Comparison of ENCODE assay signal across 18 mouse cellular contexts in the genomic region with DNA sequence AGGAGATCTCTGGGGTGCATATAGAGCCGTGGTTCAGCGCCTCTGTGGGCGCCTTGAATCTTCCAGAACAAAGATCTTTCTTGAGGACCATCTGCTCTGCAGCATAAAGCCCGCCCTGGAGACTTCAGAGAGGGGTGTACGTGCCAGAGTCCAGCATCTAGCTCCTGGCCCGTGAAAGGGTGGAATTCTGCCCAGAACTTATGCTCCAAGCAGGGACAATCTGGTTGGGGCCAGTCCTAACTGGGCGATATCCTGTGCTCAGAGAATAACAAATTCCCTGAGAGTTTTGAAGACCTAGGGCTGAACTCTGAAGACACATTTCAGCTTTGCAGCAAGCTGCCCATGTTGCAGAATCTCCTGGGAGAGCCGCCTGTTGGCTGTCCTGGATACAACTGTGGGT. TPM values are rescaled to one million over a fixed set of nuclear protein-coding genes. Genes with fewer than 3 reads are reported as not detected.
DNase-seq lines count a peak whose midpoint lies in the region; ATAC-seq and TF ChIP-seq lines count a peak whose summit lies in the region.
"Had no signal": no experiment of that assay in that cellular context is flagged by ENCODE, and none has a peak within 500 bp of the region (broad histone marks: within the 10 kb centered on the region; RNA-seq: fewer than 3 reads in every experiment).

No protein-coding gene starts in this region.

- H3K9me3 ChIP-seq in forebrain, embryonic 10.5 days, result peaks cover 7% of the 10 kb centered on the region; the same call in 1 of the 2 replicates
- no peaks in the 10 kb centered on the region; the same call in 1 of the 2 replicates for H3K9me3 ChIP-seq in forebrain, embryonic 11.5 days (ENCODE audit: control insufficient read depth, low read length)
- no peaks in the 10 kb centered on the region for H3K9me3 ChIP-seq in hindbrain, postnatal 0 days (ENCODE audit: low read length)
- H3K9me3 ChIP-seq in hindbrain, embryonic 16.5 days (ENCODE audit: control insufficient read depth, low read length), result no peaks in the 10 kb centered on the region
- H3K9me3 ChIP-seq: forebrain, embryonic 12.5 days; midbrain, embryonic 13.5 days had no signal

- no peak overlapping the region for H3K27ac ChIP-seq in forebrain, embryonic 10.5 days
- H3K27ac ChIP-seq in forebrain, embryonic 11.5 days (ENCODE audit: low read depth, low read length), result no peak overlapping the region
- no peak overlapping the region for H3K27ac ChIP-seq in hindbrain, postnatal 0 days
- H3K27ac ChIP-seq in hindbrain, embryonic 16.5 days (ENCODE audit: low read depth, low read length), result no peak overlapping the region
- H3K27ac ChIP-seq: forebrain, embryonic 12.5 days; hindbrain, embryonic 14.5 days; limb, embryonic 12.5 days; midbrain, embryonic 13.5 days had no signal

- DNase-seq in forebrain, embryonic 10.5 days (ENCODE audit: extremely low spot score, low spot score), result peak; percentile 3
- no peak for DNase-seq in forebrain, embryonic 11.5 days (ENCODE audit: low spot score)
- DNase-seq in hindbrain, postnatal 0 days (ENCODE audit: low spot score), result peak; percentile 48
- peak; percentile 37 to 66 for DNase-seq in urinary bladder, postnatal 4 days (ENCODE audit: low spot score in 2 of 2)
- no peak for DNase-seq in urinary bladder, postnatal 10 days (ENCODE audit: low spot score)
- no peak for DNase-seq in left cerebral cortex, adult 9 months (ENCODE audit: low spot score in 2 of 2)
- DNase-seq: cerebellum, adult 8-10 months; right cerebral cortex, postnatal 4 days had no signal

- WGBS in forebrain, embryonic 10.5 days, result 85% methylated on average over 8 of the region's 8 CpGs
- WGBS in forebrain, embryonic 11.5 days, result 92% methylated on average over 8 of the region's 8 CpGs
- WGBS in hindbrain, postnatal 0 days, result 67% methylated on average over 8 of the region's 8 CpGs
- 84% methylated on average over 8 of the region's 8 CpGs for WGBS in hindbrain, embryonic 16.5 days

- TF ChIP-seq CTCF in hindbrain, postnatal 0 days (IDR thresholded peaks at IDR 0.05; ENCODE audit: low read depth), result no peak

- H3K36me3 ChIP-seq in forebrain, embryonic 10.5 days (replicated peaks), result no peaks in the 10 kb centered on the region
- no peaks in the 10 kb centered on the region for H3K36me3 ChIP-seq in forebrain, embryonic 11.5 days (ENCODE audit: control insufficient read depth, insufficient read depth, low read length)
- no peaks in the 10 kb centered on the region for H3K36me3 ChIP-seq in hindbrain, postnatal 0 days (ENCODE audit: insufficient read depth, low read length)
- H3K36me3 ChIP-seq in hindbrain, embryonic 16.5 days (ENCODE audit: control insufficient read depth, insufficient read depth, low read length), result no peaks in the 10 kb centered on the region
- H3K36me3 ChIP-seq: forebrain, embryonic 12.5 days; G1E; limb, embryonic 12.5 days; midbrain, embryonic 13.5 days had no signal

- no peak overlapping the region for H3K4me2 ChIP-seq in forebrain, embryonic 11.5 days (ENCODE audit: low read depth, low read length, severe bottlenecking)
- H3K4me2 ChIP-seq in hindbrain, postnatal 0 days (ENCODE audit: low read depth, low read length), result no peak overlapping the region
- H3K4me2 ChIP-seq in hindbrain, embryonic 16.5 days (ENCODE audit: low read length), result no peak overlapping the region
- H3K4me2 ChIP-seq: forebrain, embryonic 12.5 days; hindbrain, embryonic 14.5 days; limb, embryonic 12.5 days; midbrain, embryonic 13.5 days had no signal

- H3K4me3 ChIP-seq in forebrain, embryonic 10.5 days, result no peak overlapping the region
- no peak overlapping the region for H3K4me3 ChIP-seq in forebrain, embryonic 11.5 days (ENCODE audit: low read depth, low read length)
- no peak overlapping the region for H3K4me3 ChIP-seq in hindbrain, postnatal 0 days (ENCODE audit: low read length)
- no peak overlapping the region for H3K4me3 ChIP-seq in hindbrain, embryonic 16.5 days (ENCODE audit: low read length)
- H3K4me3 ChIP-seq: forebrain, embryonic 12.5 days; limb, embryonic 12.5 days; midbrain, embryonic 13.5 days had no signal

- no peak for ATAC-seq in forebrain, embryonic 11.5 days (replicated peaks; ENCODE audit: low FRiP score)
- ATAC-seq in hindbrain, postnatal 0 days, result no peak; the same call in 1 of the 2 replicates
- ATAC-seq in hindbrain, embryonic 16.5 days, result no peak
- no peak for ATAC-seq in CD4-positive, CD25-positive, alpha-beta regulatory T cell, adult 4 months
- ATAC-seq: midbrain, embryonic 13.5 days had no signal

- H3K4me1 ChIP-seq in forebrain, embryonic 10.5 days, result peaks cover 19% of the 10 kb centered on the region
- H3K4me1 ChIP-seq in forebrain, embryonic 11.5 days (replicated peaks; ENCODE audit: control insufficient read depth, insufficient read depth, low read length), result peaks cover 5% of the 10 kb centered on the region
- peaks cover 8% of the 10 kb centered on the region; the same call in 1 of the 2 replicates for H3K4me1 ChIP-seq in hindbrain, postnatal 0 days (ENCODE audit: insufficient read depth, low read length)
- peaks cover 15% of the 10 kb centered on the region for H3K4me1 ChIP-seq in hindbrain, embryonic 16.5 days (ENCODE audit: control insufficient read depth, insufficient read depth, low read depth, low read length)

- H3K27me3 ChIP-seq in forebrain, embryonic 10.5 days (ENCODE audit: poor library complexity, severe bottlenecking), result peaks cover 14% of the 10 kb centered on the region
- H3K27me3 ChIP-seq in forebrain, embryonic 11.5 days (ENCODE audit: control insufficient read depth, insufficient read depth, low read length), result no peaks in the 10 kb centered on the region
- H3K27me3 ChIP-seq in hindbrain, postnatal 0 days (ENCODE audit: insufficient read depth, low read length), result no peaks in the 10 kb centered on the region
- no peaks in the 10 kb centered on the region for H3K27me3 ChIP-seq in hindbrain, embryonic 16.5 days (replicated peaks; ENCODE audit: control insufficient read depth, insufficient read depth, low read length)
- H3K27me3 ChIP-seq: forebrain, embryonic 12.5 days; midbrain, embryonic 13.5 days had no signal

- H3K9ac ChIP-seq in forebrain, embryonic 11.5 days (ENCODE audit: low read length), result no peak overlapping the region
- no peak overlapping the region for H3K9ac ChIP-seq in hindbrain, postnatal 0 days (replicated peaks; ENCODE audit: low read length)
- no peak overlapping the region for H3K9ac ChIP-seq in hindbrain, embryonic 16.5 days (ENCODE audit: low read depth, low read length)
- H3K9ac ChIP-seq: forebrain, embryonic 12.5 days; hindbrain, embryonic 14.5 days; limb, embryonic 12.5 days; midbrain, embryonic 13.5 days had no signal

RNA-seq across cellular contexts. Expression of a gene that starts 25.1 kb away (rescaled TPM):
- not detected in 2 replicates for polyA plus RNA-seq in forebrain, embryonic 10.5 days (2016; fragmentation: Nextera tagmentation; extraction: Ambion mirVana)
- polyA plus RNA-seq in forebrain, embryonic 11.5 days (2014; fragmentation: Nextera tagmentation; extraction: Ambion mirVana), result not detected in 2 replicates
- 0.21 TPM in 1 of 2 replicates, not detected in the other for total RNA-seq in hindbrain, postnatal 0 days (2014; rRNA removed)
- polyA plus RNA-seq in hindbrain, postnatal 0 days (2015; fragmentation: Nextera tagmentation; extraction: Ambion mirVana), result not detected in 2 replicates
- polyA plus RNA-seq in hindbrain, embryonic 16.5 days (2015; fragmentation: Nextera tagmentation; extraction: Ambion mirVana), result not detected in 2 replicates
- not detected for polyA plus RNA-seq in CD4-positive, CD25-positive, alpha-beta regulatory T cell, adult 4 months (2017; shearing (Covaris generic))
- total RNA-seq: neutrophil, adult 5-6 weeks had no signal
- polyA plus RNA-seq: embryonic facial prominence, embryonic 11.5 days; forebrain, embryonic 12.5 days; G1E; hindbrain, embryonic 14.5 days; midbrain, embryonic 13.5 days had no signal

RNA-seq across cellular contexts. Expression of a gene that starts 40.8 kb away (rescaled TPM):
- not detected in 2 replicates for polyA plus RNA-seq in forebrain, embryonic 10.5 days (2016; fragmentation: Nextera tagmentation; extraction: Ambion mirVana)
- not detected in 2 replicates for polyA plus RNA-seq in forebrain, embryonic 11.5 days (2014; fragmentation: Nextera tagmentation; extraction: Ambion mirVana)
- not detected in 2 replicates for total RNA-seq in hindbrain, postnatal 0 days (2014; rRNA removed)
- polyA plus RNA-seq in hindbrain, postnatal 0 days (2015; fragmentation: Nextera tagmentation; extraction: Ambion mirVana), result 0.58 and 0.68 TPM in 2 replicates
- polyA plus RNA-seq in hindbrain, embryonic 16.5 days (2015; fragmentation: Nextera tagmentation; extraction: Ambion mirVana), result 0.20 TPM in 1 of 2 replicates, not detected in the other
- polyA plus RNA-seq in CD4-positive, CD25-positive, alpha-beta regulatory T cell, adult 4 months (2017; shearing (Covaris generic)), result 100 to 1,000 TPM in 1 of 2 experiments, 10 to 100 TPM in 1; 85.2 to 140 TPM
- polyA plus RNA-seq: embryonic facial prominence, embryonic 11.5 days; G1E; limb, embryonic 12.5 days had no signal

RNA-seq across cellular contexts. Expression of a gene that starts 58.6 kb away (rescaled TPM):
- 0.04 and 0.07 TPM in 2 replicates for polyA plus RNA-seq in forebrain, embryonic 10.5 days (2016; fragmentation: Nextera tagmentation; extraction: Ambion mirVana)
- polyA plus RNA-seq in forebrain, embryonic 11.5 days (2014; fragmentation: Nextera tagmentation; extraction: Ambion mirVana), result 0.08 TPM in 1 of 2 replicates, not detected in the other
- total RNA-seq in hindbrain, postnatal 0 days (2014; rRNA removed), result not detected in 2 replicates
- not detected in 2 replicates for polyA plus RNA-seq in hindbrain, postnatal 0 days (2015; fragmentation: Nextera tagmentation; extraction: Ambion mirVana)
- 0.08 TPM in 1 of 2 replicates, not detected in the other for polyA plus RNA-seq in hindbrain, embryonic 16.5 days (2015; fragmentation: Nextera tagmentation; extraction: Ambion mirVana)
- not detected for polyA plus RNA-seq in CD4-positive, CD25-positive, alpha-beta regulatory T cell, adult 4 months (2017; shearing (Covaris generic))
- total RNA-seq: G1E; layer of hippocampus, adult 8-10 months; neutrophil, adult 5-6 weeks had no signal
- polyA plus RNA-seq: embryonic facial prominence, embryonic 11.5 days; G1E had no signal

Comparison
In these comparisons a context has a peak if more than half of its experiments do, and no peak if none do; other contexts are left out.
1. DNase-seq: peak in forebrain, embryonic 10.5 days (single experiment), hindbrain, postnatal 0 days (single experiment) and urinary bladder, postnatal 4 days (2 of 2); none in forebrain, embryonic 11.5 days (single experiment), urinary bladder, postnatal 10 days (single experiment) and left cerebral cortex, adult 9 months (0 of 2).
2. RNA of a gene that starts 40.8 kb away (polyA plus RNA-seq): 85.2 to 140 TPM in CD4-positive, CD25-positive, alpha-beta regulatory T cell, adult 4 months; 0.58 to 0.68 TPM in hindbrain, postnatal 0 days, not detected in forebrain, embryonic 10.5 days, 0.20 TPM in hindbrain, embryonic 16.5 days and not detected in forebrain, embryonic 11.5 days; every median in the first group is over 10 times any median in the second.